Mouse (Mus musculus): ENCODE results near the gene Kcnj5.

DNA sequence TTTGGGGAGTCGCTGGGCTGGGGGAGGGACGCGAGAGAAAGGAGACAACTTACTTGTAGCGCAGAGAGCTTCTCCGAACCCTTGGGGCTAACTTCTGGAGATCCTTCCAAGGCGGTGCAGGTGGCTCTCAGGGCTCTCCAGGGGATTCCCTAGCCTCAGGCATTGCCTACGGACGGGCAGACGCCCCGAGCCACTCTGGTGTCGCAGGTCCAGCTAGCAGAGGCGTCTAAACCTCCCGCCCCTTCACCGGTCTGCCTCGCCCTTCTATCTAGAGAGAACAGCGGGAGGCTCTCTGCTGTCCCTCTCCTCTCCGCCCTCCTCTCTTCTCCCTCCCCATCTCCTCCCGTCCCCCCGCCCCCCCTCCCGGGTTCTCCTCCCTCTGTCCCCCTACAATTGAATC lies at the start of gene Kcnj5:
- no peak for TF ChIP-seq POLR2A (IDR thresholded peaks at IDR 0.05; ENCODE audit: control insufficient read depth in 1 of 2, insufficient read depth in 1 of 2, low read depth in 1 of 2, low read length in 2 of 2, poor library complexity in 1 of 2)
- no peak for TF ChIP-seq MAFK (IDR thresholded peaks at IDR 0.05; ENCODE audit: borderline replicate concordance, low read depth, low read length)
- no peak for TF ChIP-seq MAX (IDR thresholded peaks at IDR 0.05; ENCODE audit: low read length)
- TF ChIP-seq KAT2A (conservative IDR thresholded peaks at IDR 0.05; ENCODE audit: low read depth, low read length): no peak
- no peak for TF ChIP-seq CTCF (IDR thresholded peaks at IDR 0.05 in 2 of 3, conservative IDR thresholded peaks at IDR 0.05 in 1 of 3; ENCODE audit: control insufficient read depth in 1 of 3, insufficient read depth in 1 of 3, low read depth in 2 of 3, low read length in 3 of 3, poor library complexity in 1 of 3, severe bottlenecking in 1 of 3)
- TF ChIP-seq EP300 (IDR thresholded peaks at IDR 0.05; ENCODE audit: low read depth in 1 of 2, low read length in 2 of 2): no peak
- no peak for TF ChIP-seq USF1 (IDR thresholded peaks at IDR 0.05; ENCODE audit: low read depth, low read length)
- no peak for TF ChIP-seq TBP (IDR thresholded peaks at IDR 0.05; ENCODE audit: low read depth, low read length)
- no peak for TF ChIP-seq ETS1 (IDR thresholded peaks at IDR 0.05; ENCODE audit: low read depth, low read length)

Data from MEL (cell line).